Mouse (Mus musculus) stomach, embryonic 14.5 days (tissue): ENCODE measurements around the gene Ngrn. TPM values are rescaled to one million over a fixed set of nuclear protein-coding genes. Genes with fewer than 3 reads are reported as not detected.

Experiments used
- ATAC-seq: fragments of 200-750 bp; cut with Nextera tagmentation; 2 replicates; pipeline ENCODE4 v1.8.0; 2017; ENCODE audit warnings: low read depth, moderate TSS enrichment; ENCODE audit not compliant: insufficient number of reproducible peaks, insufficient read depth, low FRiP score
- H3K27ac ChIP-seq: fragments of 300-500 bp; sonication (generic); 2 replicates; pipeline ENCODE4 v1.5.1; 2014; ENCODE audit warnings: mild to moderate bottlenecking, low read length, moderate library complexity, mixed read lengths
- H3K27me3 ChIP-seq: fragments of 300-500 bp; sonication (generic); 2 replicates; pipeline ENCODE4 v1.6.1; 2014; ENCODE audit warnings: low read length, control low read depth, mixed read lengths; ENCODE audit not compliant: control insufficient read depth, insufficient read depth
- H3K36me3 ChIP-seq: fragments of 300-500 bp; sonication (generic); 2 replicates; pipeline ENCODE4 v1.6.1; 2014; ENCODE audit warnings: mild to moderate bottlenecking, control low read depth, low read length, moderate library complexity, mixed read lengths; ENCODE audit not compliant: control insufficient read depth, insufficient read depth
- H3K4me1 ChIP-seq: fragments of 300-500 bp; sonication (generic); 2 replicates; pipeline ENCODE4 v1.6.1; 2014; ENCODE audit warnings: low read length, control low read depth, mixed read lengths; ENCODE audit not compliant: control insufficient read depth, insufficient read depth
- H3K4me2 ChIP-seq: fragments of 300-500 bp; sonication (generic); replicated peaks from 2 replicates; pipeline ENCODE4 v1.6.1; 2014; ENCODE audit warnings: low read depth, low read length, control low read depth
- H3K4me3 ChIP-seq: fragments of 300-500 bp; sonication (generic); 2 replicates; pipeline ENCODE4 v1.5.1; 2014; ENCODE audit warnings: low read depth, low read length, control low read depth
- H3K9ac ChIP-seq: fragments of 300-500 bp; sonication (generic); replicated peaks from 2 replicates; pipeline ENCODE4 v1.6.1; 2014; ENCODE audit warnings: low read depth, mild to moderate bottlenecking, control low read depth, low read length, moderate library complexity, mixed read lengths
- H3K9me3 ChIP-seq: fragments of 300-500 bp; sonication (generic); 2 replicates; pipeline ENCODE4 v1.6.1; 2016; ENCODE audit warnings: low read depth, low read length, control low read depth; ENCODE audit not compliant: control insufficient read depth
- WGBS: fragments of 180-500 bp; shearing (Covaris S2); extraction: QIAGEN DNeasy Blood & Tissue Kit; methylation state at CpG from one replicate; pipeline ENCODE4 v1.1.7; 2014; 5-methylcytosine and 5-hydroxymethylcytosine counted together
- polyA plus RNA-seq: library from polyadenylated mRNA; unstranded; fragments of >200 nt; fragmentation: Nextera tagmentation; extraction: Ambion mirVana; gene quantifications from 2 replicates; pipeline ENCODE4 v1.2.1, GENCODE M21; 2014

Gene Ngrn
- polyA plus RNA-seq, 1 experiment from 2014 or later, result 51.7 TPM

DNA sequence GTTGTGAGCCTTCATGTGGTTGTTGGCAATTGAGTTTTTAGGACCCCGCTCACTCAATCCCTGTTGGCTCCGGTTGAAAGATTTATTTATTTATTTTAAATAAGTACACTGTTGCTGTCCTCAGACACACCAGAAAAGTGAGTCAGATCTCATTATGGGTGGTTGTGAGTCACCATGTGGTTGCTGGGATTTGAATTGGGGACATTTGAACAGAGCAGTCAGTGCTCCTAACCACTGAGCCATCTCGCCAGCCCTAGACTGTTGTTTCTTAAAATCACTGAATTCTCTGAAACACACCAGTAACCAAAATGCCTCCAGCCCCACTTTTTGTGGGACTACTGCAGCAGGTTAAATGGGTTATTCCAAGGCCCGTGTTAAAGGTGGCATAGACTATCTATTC, 37.7 kb downstream of the Ngrn start:
- H3K36me3 ChIP-seq, result peaks cover 29% of the 10 kb centered on the region
- no peaks in the 10 kb centered on the region for H3K9me3 ChIP-seq
- H3K27me3 ChIP-seq, result no peaks in the 10 kb centered on the region
- no peak overlapping the region for H3K4me2 ChIP-seq
- no peak overlapping the region for H3K27ac ChIP-seq
- H3K9ac ChIP-seq, result no peak overlapping the region
- peaks cover 3% of the 10 kb centered on the region for H3K4me1 ChIP-seq
- ATAC-seq, result no peak
- 95% methylated on average over 4 of the region's 4 CpGs for WGBS
- H3K4me3 ChIP-seq, result no peak overlapping the region

DNA sequence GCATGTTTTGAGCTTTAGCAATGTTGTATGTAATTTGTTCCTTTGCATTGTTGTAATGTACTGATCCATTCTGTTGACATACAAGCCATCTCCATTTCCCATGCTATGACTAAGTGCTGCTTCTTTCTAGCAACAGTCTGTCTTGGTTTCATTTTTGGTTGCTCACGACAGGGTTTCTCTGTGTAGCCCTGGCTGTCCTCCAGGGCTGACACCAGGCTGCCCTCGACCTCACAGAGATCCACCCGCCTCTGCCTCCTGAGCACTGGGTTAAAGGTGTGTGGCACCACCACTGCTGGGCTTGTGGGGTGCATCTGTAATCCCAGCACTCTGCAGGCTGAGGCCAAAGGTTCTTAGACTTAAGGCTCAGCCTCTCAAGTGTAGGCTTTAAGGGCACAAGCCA, 38.6 kb downstream of the Ngrn start:
- 91% methylated on average over 3 of the region's 3 CpGs for WGBS
- H3K4me2 ChIP-seq, result no peak overlapping the region
- H3K27ac ChIP-seq, result no peak overlapping the region
- H3K4me1 ChIP-seq, result peaks cover 3% of the 10 kb centered on the region
- peaks cover 36% of the 10 kb centered on the region for H3K36me3 ChIP-seq
- no peaks in the 10 kb centered on the region for H3K27me3 ChIP-seq
- no peaks in the 10 kb centered on the region for H3K9me3 ChIP-seq
- ATAC-seq, result no peak
- no peak overlapping the region for H3K9ac ChIP-seq
- H3K4me3 ChIP-seq, result no peak overlapping the region

DNA sequence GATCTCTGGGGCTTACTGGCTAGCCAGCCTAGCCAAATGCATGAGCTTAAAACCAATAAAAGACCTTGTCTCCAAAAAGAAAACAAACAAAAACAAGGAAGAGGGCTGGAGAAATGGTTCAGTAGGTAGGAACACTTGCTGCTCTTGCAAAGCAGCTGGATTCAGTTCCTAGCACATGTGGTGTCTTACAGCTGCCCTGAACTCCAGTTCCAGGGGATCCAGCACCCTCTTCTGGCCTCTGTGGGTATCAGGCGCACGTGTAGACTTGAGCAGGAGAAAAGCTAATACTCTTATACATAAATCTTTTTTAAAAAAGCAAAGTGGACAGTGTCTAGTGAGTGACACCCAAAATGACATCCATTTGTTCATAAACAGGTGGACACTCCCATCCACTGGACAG, 40.5 kb downstream of the Ngrn start:
- Histone ChIP-seq H3K36me3 (peaks cover 54% of the 10 kb centered on the region), H3K4me2 (no peak overlapping the region), H3K9me3 (no peaks in the 10 kb centered on the region), H3K9ac (no peak overlapping the region), H3K27ac (no peak overlapping the region), H3K4me3 (no peak overlapping the region), H3K27me3 (no peaks in the 10 kb centered on the region), H3K4me1 (no peaks in the 10 kb centered on the region)
- ATAC-seq, result no peak
- 87% methylated on average over 2 of the region's 2 CpGs for WGBS

DNA sequence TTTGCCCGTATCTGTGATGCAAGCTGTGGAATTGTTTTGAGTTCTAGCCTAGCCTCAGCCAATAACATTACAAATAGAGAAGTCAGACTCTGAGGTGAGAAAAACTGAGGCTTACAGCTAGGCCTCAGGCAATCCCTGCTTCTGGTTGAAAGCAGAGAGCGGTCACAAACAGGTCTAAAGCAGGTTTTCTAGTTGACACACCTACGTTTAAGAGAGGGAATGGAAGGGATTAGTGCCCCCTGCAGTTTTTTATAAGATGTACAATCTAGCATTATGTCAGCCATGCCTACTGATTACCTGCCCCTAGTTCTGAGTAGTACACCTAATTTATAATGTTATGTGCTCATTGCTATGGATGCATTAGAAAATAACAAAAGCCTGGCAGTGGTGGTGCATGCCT, 46.8 kb downstream of the Ngrn start:
- Histone ChIP-seq H3K4me2 (no peak overlapping the region), H3K4me3 (no peak overlapping the region), H3K9me3 (no peaks in the 10 kb centered on the region), H3K36me3 (peaks cover 86% of the 10 kb centered on the region), H3K27me3 (no peaks in the 10 kb centered on the region), H3K4me1 (no peaks in the 10 kb centered on the region), H3K9ac (no peak overlapping the region), H3K27ac (no peak overlapping the region)
- no peak for ATAC-seq
- 81% methylated on average over 3 of the region's 3 CpGs for WGBS

DNA sequence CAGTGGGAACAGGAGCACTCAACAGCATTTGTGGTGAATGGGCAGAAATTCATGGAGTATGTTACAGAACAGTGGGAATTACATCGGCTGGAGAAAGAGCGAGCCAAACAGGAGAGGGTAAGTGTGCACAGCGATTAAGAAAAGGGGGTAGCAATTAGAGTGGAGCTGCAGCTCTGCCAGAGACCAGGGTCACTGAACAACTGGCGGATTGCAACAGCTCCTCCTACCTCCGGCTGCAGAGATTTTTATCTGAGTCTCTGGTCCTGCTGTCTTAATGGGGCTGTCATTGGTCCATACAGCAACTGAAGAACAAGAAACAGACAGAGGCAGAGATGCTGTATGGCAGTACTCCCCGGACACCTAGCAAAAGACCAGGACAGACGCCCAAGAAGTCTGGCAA, 49.8 kb downstream of the Ngrn start:
- Histone ChIP-seq H3K27ac (no peak overlapping the region), H3K27me3 (no peaks in the 10 kb centered on the region), H3K4me1 (no peaks in the 10 kb centered on the region), H3K4me3 (no peak overlapping the region), H3K9ac (no peak overlapping the region), H3K4me2 (no peak overlapping the region), H3K36me3 (peaks cover 87% of the 10 kb centered on the region), H3K9me3 (no peaks in the 10 kb centered on the region)
- WGBS, result 84% methylated on average over 7 of the region's 7 CpGs
- ATAC-seq, result no peak

Other genes starting within 250 kb of the Ngrn start
- gene Zfp710, start 236.4 kb upstream of the Ngrn start, polyA plus RNA-seq, result 16.4 and 16.6 TPM in 2 replicates
- gene Idh2, start 145.8 kb upstream of the Ngrn start, polyA plus RNA-seq, result 613 and 615 TPM in 2 replicates
- gene Sema4b, start 74.4 kb upstream of the Ngrn start, polyA plus RNA-seq, result 21.7 and 23.4 TPM in 2 replicates
- gene Cib1, start 28.4 kb upstream of the Ngrn start, polyA plus RNA-seq, result 108 and 112 TPM in 2 replicates
- gene Gdpgp1, start 28.4 kb upstream of the Ngrn start, polyA plus RNA-seq, result 5.0 and 5.6 TPM in 2 replicates
- 1.0 and 1.8 TPM in 2 replicates for gene Ttll13, start 14.8 kb upstream of the Ngrn start, polyA plus RNA-seq
- 14.3 and 15.6 TPM in 2 replicates for gene Vps33b, start 8.4 kb downstream of the Ngrn start, polyA plus RNA-seq
- 159 and 167 TPM in 2 replicates for gene Prc1, start 33.2 kb downstream of the Ngrn start, polyA plus RNA-seq
- 15.1 and 19.2 TPM in 2 replicates for gene Rccd1, start 63.2 kb downstream of the Ngrn start, polyA plus RNA-seq
- 28.6 and 29.4 TPM in 2 replicates for gene Unc45a, start 79.8 kb downstream of the Ngrn start, polyA plus RNA-seq
- 24.3 and 26.5 TPM in 2 replicates for gene Hddc3, start 81.9 kb downstream of the Ngrn start, polyA plus RNA-seq
- 18.3 and 19.8 TPM in 2 replicates for gene Man2a2, start 110.2 kb downstream of the Ngrn start, polyA plus RNA-seq
- gene Fes, start 126.7 kb downstream of the Ngrn start, polyA plus RNA-seq, result 9.1 and 9.5 TPM in 2 replicates
- 10.8 and 12.4 TPM in 2 replicates for gene Furin, start 144.2 kb downstream of the Ngrn start, polyA plus RNA-seq